Mouse (Mus musculus): ENCODE measurements around the gene Mlf2. TPM values are rescaled to one million over a fixed set of nuclear protein-coding genes. Genes with fewer than 3 reads are reported as not detected.

Mlf2 gene
- 97.3 to 112 TPM (median 105 TPM) in 4 replicates for total RNA-seq (2023; ENCODE audit: inconsistent age)

DNA sequence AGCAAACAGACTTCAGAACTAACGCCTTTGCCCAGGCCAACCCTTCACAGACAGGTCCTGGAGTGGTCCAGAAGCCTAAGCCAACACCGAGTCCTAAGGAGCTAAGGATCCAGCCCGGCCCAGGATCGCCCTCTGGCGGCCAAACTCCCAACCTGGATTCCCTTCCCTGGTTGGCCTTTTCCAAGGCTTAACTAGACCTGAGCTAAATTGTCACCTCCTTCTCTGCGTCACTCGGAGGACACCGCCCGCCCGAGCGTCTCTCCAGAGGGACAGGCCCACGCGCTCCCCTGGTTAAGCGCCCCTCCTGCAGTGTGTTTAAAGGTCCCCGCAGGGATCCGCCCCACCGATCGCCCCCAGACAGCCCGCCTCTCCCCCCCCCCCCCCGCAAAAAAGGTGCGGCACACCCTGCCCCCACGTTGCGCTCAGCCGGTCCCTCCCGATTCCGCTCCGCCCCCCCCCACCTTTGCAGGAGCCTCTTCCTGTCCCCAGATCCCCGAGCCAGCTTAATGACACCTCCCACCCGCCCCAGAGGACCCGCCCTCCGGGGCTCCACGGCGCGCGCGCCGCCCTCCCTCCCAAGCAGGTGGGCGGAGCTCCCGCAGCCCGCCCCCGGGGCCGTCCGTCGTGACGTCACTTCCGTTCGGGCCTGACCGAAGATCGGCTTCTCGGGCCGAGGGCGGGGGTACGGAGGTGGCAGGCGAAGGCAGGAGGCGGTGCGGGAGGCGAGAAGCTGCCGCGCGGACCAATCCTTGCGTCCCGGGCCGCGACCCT lies at the start of gene Mlf2:
TSS of gene Mlf2 (plus strand) at position 633 of the 771 bp plus-strand sequence.

GRCm38 (mm10) chr6:124887986-124888385 lies 43.2 kb upstream of the Mlf2 start, which contains the start of gene Cd4:
Cd4 (minus strand) TSS chr6:124888221.

DNA sequence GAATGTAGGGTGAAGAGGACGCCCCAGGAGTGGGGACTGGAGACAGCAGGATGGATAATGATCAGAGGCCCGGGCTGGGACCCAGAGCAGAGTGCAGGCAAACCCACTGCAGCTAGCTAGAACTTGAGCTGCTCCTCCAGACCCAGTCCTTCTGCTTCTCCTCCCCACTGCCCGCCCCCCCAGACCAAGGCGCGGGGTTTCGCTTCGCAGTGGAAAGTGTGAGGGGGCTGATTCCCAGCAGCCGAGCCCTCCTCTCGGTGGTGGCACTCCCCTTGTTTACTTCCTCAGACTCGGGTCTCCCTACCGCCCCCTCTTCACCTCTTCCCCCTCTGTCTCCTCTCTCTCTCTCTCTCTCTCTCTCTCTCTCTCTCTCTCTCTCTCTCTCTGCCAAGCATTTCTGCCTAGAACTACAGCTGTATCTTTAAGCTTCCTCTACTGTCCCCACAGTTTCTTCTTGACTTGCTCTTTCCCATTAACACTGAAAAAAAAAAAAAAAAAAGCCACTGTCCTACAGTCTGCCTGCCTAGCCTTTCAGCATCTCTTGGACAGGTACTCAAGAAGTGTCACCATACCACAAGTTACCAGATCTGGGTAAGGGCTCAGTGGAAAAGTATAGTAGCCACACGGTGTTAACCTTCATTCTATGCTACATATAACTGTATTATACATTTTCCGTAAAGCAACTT lies 19.5 kb upstream of the Mlf2 start, which contains the start of gene Lag3:
TSS of gene Lag3 (minus strand) at position 173 of the 686 bp plus-strand sequence.

GRCm38 (mm10) chr6:124919695-124920317 lies 11.4 kb upstream of the Mlf2 start, which contains the start of gene Ptms:
Ptms (minus strand) TSS chr6:124920103.

DNA sequence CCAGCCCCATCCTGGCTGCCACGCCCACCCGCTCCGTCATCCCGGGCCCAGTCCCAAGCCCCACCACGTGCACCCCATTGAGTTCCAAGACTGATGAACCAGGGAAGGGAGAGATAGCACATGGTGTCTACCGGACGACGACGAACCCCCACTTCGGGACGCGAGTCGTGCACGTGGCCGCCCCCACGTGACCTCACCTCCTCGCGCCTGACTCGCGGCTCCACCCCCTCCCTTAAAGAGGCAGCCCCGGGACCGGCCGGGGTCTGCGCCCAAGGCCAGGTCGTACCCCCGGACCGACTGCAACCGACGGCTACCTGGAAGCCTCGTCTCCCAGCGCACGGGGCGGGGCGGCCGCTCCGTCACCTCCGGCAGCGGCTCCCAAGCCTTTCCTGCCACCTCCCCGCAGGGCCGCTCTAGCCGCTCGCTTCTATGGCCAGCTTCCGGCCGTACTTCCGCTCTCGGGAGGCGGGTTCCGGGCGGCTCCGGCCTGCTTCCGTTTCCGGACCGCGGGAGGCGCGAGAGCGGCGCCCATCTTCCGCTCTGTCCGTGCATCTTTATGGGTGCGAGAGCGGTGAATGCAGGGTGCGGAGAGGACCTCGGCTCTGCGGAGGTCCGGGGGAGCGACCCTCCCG lies 34.0 kb downstream of the Mlf2 start, which contains the start of gene Cops7a:
TSS of gene Cops7a (minus strand) at position 451 of the 632 bp plus-strand sequence.

Other genes with a start within 250 kb of the Mlf2 start
- 116 to 132 TPM (median 125 TPM) in 4 replicates for gene Emg1, start 219.2 kb upstream of the Mlf2 start, total RNA-seq (2023; ENCODE audit: inconsistent age)
- 223 to 242 TPM (median 231 TPM) in 4 replicates for gene Phb2, start 219.1 kb upstream of the Mlf2 start, total RNA-seq (2023; ENCODE audit: inconsistent age)
- gene Ptpn6, start 192.7 kb upstream of the Mlf2 start, total RNA-seq (2023; ENCODE audit: inconsistent age): 597 to 656 TPM (median 630 TPM) in 4 replicates
- 253 to 263 TPM (median 258 TPM) in 4 replicates for gene Grcc10, start 190.0 kb upstream of the Mlf2 start, total RNA-seq (2023; ENCODE audit: inconsistent age)
- 0.16 to 2.3 TPM in 2 of 4 replicates, not detected in the others for gene Gm45234, start 175.4 kb upstream of the Mlf2 start, total RNA-seq (2023; ENCODE audit: inconsistent age)
- gene Atn1, start 174.9 kb upstream of the Mlf2 start, total RNA-seq (2023; ENCODE audit: inconsistent age): 21.1 to 30.7 TPM (median 28.7 TPM) in 4 replicates
- 3.9 to 7.0 TPM (median 6.0 TPM) in 4 replicates for gene Eno2, start 161.7 kb upstream of the Mlf2 start, total RNA-seq (2023; ENCODE audit: inconsistent age)
- gene Lrrc23, start 151.7 kb upstream of the Mlf2 start, total RNA-seq (2023; ENCODE audit: inconsistent age): 3.5 to 4.3 TPM (median 3.9 TPM) in 4 replicates
- 4.3 to 8.0 TPM (median 5.3 TPM) in 4 replicates for gene Spsb2, start 122.7 kb upstream of the Mlf2 start, total RNA-seq (2023; ENCODE audit: inconsistent age)
- 53.5 to 62.9 TPM (median 57.4 TPM) in 4 replicates for gene Tpi1, start 117.1 kb upstream of the Mlf2 start, total RNA-seq (2023; ENCODE audit: inconsistent age)
- gene Usp5, start 101.9 kb upstream of the Mlf2 start, total RNA-seq (2023; ENCODE audit: inconsistent age): 67.6 to 86.7 TPM (median 79.3 TPM) in 4 replicates
- gene Cdca3, start 101.8 kb upstream of the Mlf2 start, total RNA-seq (2023; ENCODE audit: inconsistent age): 2.7 to 6.3 TPM (median 4.4 TPM) in 4 replicates
- 0.29 to 0.30 TPM in 2 of 4 replicates, not detected in the others for gene Gnb3, start 91.1 kb upstream of the Mlf2 start, total RNA-seq (2023; ENCODE audit: inconsistent age)
- 0.19 to 0.51 TPM in 2 of 4 replicates, not detected in the others for gene P3h3, start 73.6 kb upstream of the Mlf2 start, total RNA-seq (2023; ENCODE audit: inconsistent age)
- gene Gpr162, start 67.4 kb upstream of the Mlf2 start, total RNA-seq (2023; ENCODE audit: inconsistent age): 0.51 to 0.99 TPM (median 0.79 TPM) in 4 replicates
- 0.35 to 0.93 TPM (median 0.60 TPM) in 4 replicates for gene Cd4, start 43.2 kb upstream of the Mlf2 start, total RNA-seq (2023; ENCODE audit: inconsistent age)
- 0.26 to 0.69 TPM (median 0.48 TPM) in 4 replicates for gene Lag3, start 19.7 kb upstream of the Mlf2 start, total RNA-seq (2023; ENCODE audit: inconsistent age)
- 42.1 to 57.3 TPM (median 46.3 TPM) in 4 replicates for gene Ptms, start 11.3 kb upstream of the Mlf2 start, total RNA-seq (2023; ENCODE audit: inconsistent age)
- gene Cops7a, start 34.2 kb downstream of the Mlf2 start, total RNA-seq (2023; ENCODE audit: inconsistent age): 51.9 to 60.4 TPM (median 54.0 TPM) in 4 replicates
- 0.22 to 0.58 TPM (median 0.24 TPM) in 3 of 4 replicates, not detected in the other for gene Pianp, start 65.3 kb downstream of the Mlf2 start, total RNA-seq (2023; ENCODE audit: inconsistent age)
- gene Zfp384, start 77.8 kb downstream of the Mlf2 start, total RNA-seq (2023; ENCODE audit: inconsistent age): 93.2 to 96.8 TPM (median 95.4 TPM) in 4 replicates
- gene Ing4, start 108.4 kb downstream of the Mlf2 start, total RNA-seq (2023; ENCODE audit: inconsistent age): 78.0 to 92.0 TPM (median 85.9 TPM) in 4 replicates
- gene Acrbp, start 118.3 kb downstream of the Mlf2 start, total RNA-seq (2023; ENCODE audit: inconsistent age): 11.9 to 20.6 TPM (median 13.3 TPM) in 4 replicates
- 11.6 to 15.7 TPM (median 14.9 TPM) in 4 replicates for gene Lpar5, start 136.5 kb downstream of the Mlf2 start, total RNA-seq (2023; ENCODE audit: inconsistent age)
- 343 to 381 TPM (median 359 TPM) in 4 replicates for gene Chd4, start 164.6 kb downstream of the Mlf2 start, total RNA-seq (2023; ENCODE audit: inconsistent age)
- 38.6 to 47.8 TPM (median 40.7 TPM) in 4 replicates for gene Nop2, start 200.5 kb downstream of the Mlf2 start, total RNA-seq (2023; ENCODE audit: inconsistent age)
- gene Iffo1, start 213.9 kb downstream of the Mlf2 start, total RNA-seq (2023; ENCODE audit: inconsistent age): 34.0 to 42.8 TPM (median 41.9 TPM) in 4 replicates
- gene Gapdh, start 235.1 kb downstream of the Mlf2 start, total RNA-seq (2023; ENCODE audit: inconsistent age): 423 to 488 TPM (median 460 TPM) in 4 replicates